Mouse (Mus musculus): ENCODE results near the gene Wdfy3. TPM values are rescaled to one million over a fixed set of nuclear protein-coding genes. Genes with fewer than 3 reads are reported as not detected.
A peak's percentile ranks its signal among the peaks of the same experiment; 100 is the strongest.
"Not testable (repeated sequence)": the region's sequence is repeated elsewhere in the genome, so short reads cannot be mapped to it uniquely, and the experiment has no call there.

Wdfy3 gene
- total RNA-seq, 2 experiments from 2014 or later: 119 to 123 TPM

- no peak overlapping the region for H3K4me3 ChIP-seq
- DNase-seq (ENCODE audit: low spot score in 2 of 2): no peak
- no peak for TF ChIP-seq CTCF (conservative IDR thresholded peaks at IDR 0.05)
- no peak overlapping the region for H3K27ac ChIP-seq
Observed at GRCm38 (mm10) chr5:101945731-101946130, 124.0 kb downstream of the Wdfy3 start.

GRCm38 (mm10) chr5:101937909-101938596 is 131.7 kb downstream of the Wdfy3 start:
- no peak overlapping the region for H3K27ac ChIP-seq
- no peak for DNase-seq (ENCODE audit: low spot score in 2 of 2)
- no peak for TF ChIP-seq CTCF (conservative IDR thresholded peaks at IDR 0.05)
- no peak overlapping the region for H3K4me3 ChIP-seq

GRCm38 (mm10) chr5:101937362-101937761 is 132.4 kb downstream of the Wdfy3 start:
- no peak overlapping the region for H3K4me3 ChIP-seq
- DNase-seq (ENCODE audit: low spot score in 2 of 2): no peak
- TF ChIP-seq CTCF (conservative IDR thresholded peaks at IDR 0.05): no peak
- H3K27ac ChIP-seq: no peak overlapping the region

- no peak overlapping the region for H3K4me3 ChIP-seq
- no peak for DNase-seq (ENCODE audit: low spot score in 2 of 2)
- H3K27ac ChIP-seq: peak overlapping the region; percentile 46; the same call in 1 of the 2 replicates
- TF ChIP-seq CTCF (conservative IDR thresholded peaks at IDR 0.05): no peak
Observed at GRCm38 (mm10) chr5:101935893-101936292, 133.8 kb downstream of the Wdfy3 start.

- no peak for DNase-seq (ENCODE audit: low spot score in 2 of 2)
- no peak for TF ChIP-seq CTCF (conservative IDR thresholded peaks at IDR 0.05)
- no peak overlapping the region for H3K4me3 ChIP-seq
- H3K27ac ChIP-seq: peak overlapping the region; percentile 87
Observed at GRCm38 (mm10) chr5:101934629-101935028, 135.1 kb downstream of the Wdfy3 start.

GRCm38 (mm10) chr5:101932971-101933810 is 136.5 kb downstream of the Wdfy3 start:
- peak in 1 of 2 experiments; percentile 43 for DNase-seq (ENCODE audit: low spot score in 2 of 2)
- no peak for TF ChIP-seq CTCF (conservative IDR thresholded peaks at IDR 0.05)
- Histone ChIP-seq H3K27ac (peak overlapping the region; percentile 87), H3K4me3 (no peak overlapping the region)

- DNase-seq (ENCODE audit: low spot score in 2 of 2): no peak
- no peak overlapping the region for H3K4me3 ChIP-seq
- peak; percentile 75 for TF ChIP-seq CTCF (conservative IDR thresholded peaks at IDR 0.05)
- H3K27ac ChIP-seq: no peak overlapping the region
Observed at GRCm38 (mm10) chr5:101931997-101932396, 137.7 kb downstream of the Wdfy3 start.

GRCm38 (mm10) chr5:101926311-101926710 is 143.4 kb downstream of the Wdfy3 start:
- DNase-seq (ENCODE audit: low spot score in 2 of 2): no peak
- no peak overlapping the region for H3K27ac ChIP-seq
- H3K4me3 ChIP-seq: no peak overlapping the region
- TF ChIP-seq CTCF (conservative IDR thresholded peaks at IDR 0.05): no peak

GRCm38 (mm10) chr5:101923710-101924109 is 146.0 kb downstream of the Wdfy3 start:
- DNase-seq (ENCODE audit: low spot score in 2 of 2): no peak
- Histone ChIP-seq H3K27ac (no peak overlapping the region), H3K4me3 (no peak overlapping the region)
- no peak for TF ChIP-seq CTCF (conservative IDR thresholded peaks at IDR 0.05)

- Histone ChIP-seq H3K4me3 (no peak overlapping the region), H3K27ac (no peak overlapping the region)
- TF ChIP-seq CTCF (conservative IDR thresholded peaks at IDR 0.05): no peak
- no peak for DNase-seq (ENCODE audit: low spot score in 2 of 2)
Observed at GRCm38 (mm10) chr5:101919559-101919958, 150.2 kb downstream of the Wdfy3 start.

- TF ChIP-seq CTCF (conservative IDR thresholded peaks at IDR 0.05): no peak
- DNase-seq (ENCODE audit: low spot score in 2 of 2): no peak
- Histone ChIP-seq H3K4me3 (no peak overlapping the region), H3K27ac (no peak overlapping the region)
Observed at GRCm38 (mm10) chr5:101909468-101909867, 160.3 kb downstream of the Wdfy3 start.

GRCm38 (mm10) chr5:101905624-101906023 is 164.1 kb downstream of the Wdfy3 start:
- TF ChIP-seq CTCF (conservative IDR thresholded peaks at IDR 0.05): no peak
- DNase-seq (ENCODE audit: low spot score in 2 of 2): no peak

GRCm38 (mm10) chr5:101904841-101905240 is 164.9 kb downstream of the Wdfy3 start:
- not testable (repeated sequence) for H3K4me3 ChIP-seq; DNase-seq (ENCODE audit: low spot score in 2 of 2); H3K27ac ChIP-seq

More at GRCm38 (mm10) chr5:101905624-101906023, 164.1 kb downstream of the Wdfy3 start:
- no peak overlapping the region for H3K27ac ChIP-seq
- no peak overlapping the region for H3K4me3 ChIP-seq
